Mouse (Mus musculus): ENCODE data around the gene Ncdn. TPM values are rescaled to one million over a fixed set of nuclear protein-coding genes. Genes with fewer than 3 reads are reported as not detected.

Ncdn gene
- polyA plus RNA-seq, 1 experiment, result 10.2 TPM

DNA sequence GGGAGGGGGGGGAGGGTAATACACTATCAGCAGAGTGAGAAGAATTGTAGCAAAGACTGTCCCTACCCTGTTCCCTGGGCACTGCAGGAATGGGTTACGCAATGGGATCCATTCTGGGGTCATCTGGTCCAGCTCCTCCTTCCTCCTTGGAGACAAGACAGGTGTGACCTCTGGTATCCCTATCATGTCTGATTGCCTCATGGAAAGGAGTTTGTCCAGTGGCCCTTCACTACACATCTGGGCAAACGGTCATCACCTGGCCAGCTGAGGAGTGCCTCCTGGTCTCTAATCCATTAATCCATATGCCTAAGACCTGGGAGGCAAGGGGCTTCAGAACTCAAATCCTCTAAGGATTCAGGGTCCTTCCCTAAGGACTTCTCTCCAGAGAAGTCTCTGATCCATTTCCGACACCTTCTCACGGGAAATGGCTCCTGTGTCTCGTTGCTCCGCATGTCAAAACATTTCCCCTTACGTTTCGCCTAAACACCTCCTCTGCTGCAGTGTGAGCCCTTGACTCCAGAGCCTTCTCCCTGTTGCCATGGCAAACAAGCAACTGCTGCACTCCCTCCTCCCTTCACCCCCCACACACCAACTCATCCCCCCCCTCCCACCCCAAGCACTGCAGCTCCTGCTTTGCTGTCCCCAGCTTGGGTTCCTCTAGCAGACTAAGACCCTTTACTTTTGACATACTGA, 2.2 kb downstream of the Ncdn start:
- Histone ChIP-seq H3K9ac (ENCODE audit: low read depth, poor library complexity, severe bottlenecking) (no peak overlapping the region), H3K4me1 (ENCODE audit: control insufficient read depth, insufficient read depth, low read length) (peaks cover 2% of the 10 kb centered on the region), H3K9me3 (replicated peaks; ENCODE audit: control insufficient read depth, insufficient read depth, low read length, poor library complexity, severe bottlenecking) (no peaks in the 10 kb centered on the region), H3K36me3 (ENCODE audit: control insufficient read depth, insufficient read depth, low read length, poor library complexity, severe bottlenecking) (no peaks in the 10 kb centered on the region; the same call in 1 of the 2 replicates), H3K27me3 (ENCODE audit: control insufficient read depth, insufficient read depth, low read length, poor library complexity, severe bottlenecking) (no peaks in the 10 kb centered on the region), H3K4me3 (ENCODE audit: low read depth, low read length) (no peak overlapping the region), H3K27ac (ENCODE audit: insufficient read depth, low read length) (no peak overlapping the region)
- no peak for TF ChIP-seq POLR2A (IDR thresholded peaks at IDR 0.05; ENCODE audit: insufficient read depth, low read length)

DNA sequence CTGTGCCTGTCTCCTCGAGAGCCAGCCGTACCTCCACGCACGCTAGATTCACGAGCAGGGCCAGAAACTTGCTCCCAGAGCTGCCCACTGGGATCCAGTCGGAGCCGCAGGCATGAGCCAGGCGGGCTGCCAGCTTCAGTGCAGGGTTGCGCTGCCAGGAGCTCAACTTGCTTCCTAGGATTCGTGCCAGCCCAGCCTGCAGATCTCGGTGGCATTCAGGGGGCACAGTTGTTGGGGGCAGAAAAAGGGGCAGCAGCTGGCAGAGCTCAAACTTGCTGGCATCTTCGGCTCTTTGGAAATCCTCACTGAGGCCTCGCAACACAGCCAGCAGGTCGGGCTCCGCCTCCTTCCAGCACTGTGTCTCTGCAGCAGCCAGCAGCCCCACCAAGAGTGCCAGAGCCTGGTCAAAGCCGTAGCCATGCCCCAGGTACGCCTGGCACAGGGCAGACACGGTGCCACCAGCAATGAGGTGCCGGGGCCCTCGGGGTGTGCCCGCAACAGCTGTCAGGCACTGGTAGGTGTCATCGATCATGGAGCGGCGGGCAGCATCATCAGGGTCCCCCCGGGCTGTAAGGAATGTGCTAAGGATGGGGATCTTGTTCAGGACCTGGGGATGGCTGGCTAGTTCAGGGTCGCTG, 3.1 kb downstream of the Ncdn start:
- no peak for TF ChIP-seq POLR2A (IDR thresholded peaks at IDR 0.05; ENCODE audit: insufficient read depth, low read length)
- TF ChIP-seq EP300 (IDR thresholded peaks at IDR 0.05; ENCODE audit: insufficient read depth, low read depth, low read length), result no peak
- TF ChIP-seq CTCF (IDR thresholded peaks at IDR 0.05; ENCODE audit: low read depth, low read length), result no peak
- no peaks in the 10 kb centered on the region; the same call in 1 of the 2 replicates for H3K36me3 ChIP-seq (ENCODE audit: control insufficient read depth, insufficient read depth, low read length, poor library complexity, severe bottlenecking)
- H3K9ac ChIP-seq (ENCODE audit: low read depth, poor library complexity, severe bottlenecking), result no peak overlapping the region
- H3K4me1 ChIP-seq (ENCODE audit: control insufficient read depth, insufficient read depth, low read length), result peaks cover 2% of the 10 kb centered on the region
- H3K9me3 ChIP-seq (replicated peaks; ENCODE audit: control insufficient read depth, insufficient read depth, low read length, poor library complexity, severe bottlenecking), result no peaks in the 10 kb centered on the region
- no peaks in the 10 kb centered on the region for H3K27me3 ChIP-seq (ENCODE audit: control insufficient read depth, insufficient read depth, low read length, poor library complexity, severe bottlenecking)
- no peak overlapping the region for H3K4me3 ChIP-seq (ENCODE audit: low read depth, low read length)
- no peak overlapping the region for H3K27ac ChIP-seq (ENCODE audit: insufficient read depth, low read length)

DNA sequence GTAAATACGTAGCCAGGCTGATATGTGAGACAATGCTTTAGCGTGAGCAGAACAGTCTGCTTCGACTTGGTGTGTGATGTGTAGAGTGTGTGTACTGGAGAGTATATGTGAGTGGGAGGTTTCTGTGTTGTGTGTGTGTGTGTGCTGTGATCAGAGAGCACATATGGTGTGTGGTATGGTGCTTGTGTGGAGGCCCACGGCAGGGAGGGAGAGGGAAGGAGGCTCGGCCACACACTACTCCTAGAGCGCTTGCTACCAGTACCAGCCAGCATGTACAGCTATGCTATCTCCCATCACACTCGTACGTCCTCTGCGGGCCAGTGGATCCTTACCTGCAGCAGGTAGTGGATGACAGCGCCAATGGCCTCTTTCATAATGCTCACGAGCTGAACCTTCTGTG, 3.7 kb downstream of the Ncdn start:
- TF ChIP-seq EP300 (IDR thresholded peaks at IDR 0.05; ENCODE audit: insufficient read depth, low read depth, low read length), result no peak
- no peak for TF ChIP-seq POLR2A (IDR thresholded peaks at IDR 0.05; ENCODE audit: insufficient read depth, low read length)
- no peak for TF ChIP-seq CTCF (IDR thresholded peaks at IDR 0.05; ENCODE audit: low read depth, low read length)
- Histone ChIP-seq H3K9ac (ENCODE audit: low read depth, poor library complexity, severe bottlenecking) (no peak overlapping the region), H3K4me1 (ENCODE audit: control insufficient read depth, insufficient read depth, low read length) (peaks cover 2% of the 10 kb centered on the region)

DNA sequence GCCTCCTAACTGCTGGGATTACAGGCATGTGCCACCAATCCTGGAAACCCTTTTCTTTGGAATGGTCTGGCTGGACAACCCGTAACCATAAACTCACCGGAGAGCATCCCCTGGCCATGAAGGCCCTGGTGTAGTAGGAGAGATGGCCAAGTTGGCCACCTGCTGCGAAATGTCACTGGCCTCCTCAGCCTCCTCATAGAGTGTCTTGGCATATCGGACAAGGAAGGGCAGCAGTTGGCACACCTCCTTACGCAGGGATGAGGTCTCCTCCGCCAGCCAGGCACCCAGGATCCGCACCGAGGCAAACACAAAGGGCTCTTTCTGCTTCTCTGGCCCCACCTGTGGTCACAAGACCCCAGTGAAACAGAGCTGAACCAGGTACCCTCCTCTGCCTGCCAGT, 4.9 kb downstream of the Ncdn start:
- Histone ChIP-seq H3K4me3 (ENCODE audit: low read depth, low read length) (no peak overlapping the region), H3K36me3 (ENCODE audit: control insufficient read depth, insufficient read depth, low read length, poor library complexity, severe bottlenecking) (no peaks in the 10 kb centered on the region; the same call in 1 of the 2 replicates), H3K27ac (ENCODE audit: insufficient read depth, low read length) (no peak overlapping the region), H3K27me3 (ENCODE audit: control insufficient read depth, insufficient read depth, low read length, poor library complexity, severe bottlenecking) (no peaks in the 10 kb centered on the region), H3K4me1 (ENCODE audit: control insufficient read depth, insufficient read depth, low read length) (peaks cover 2% of the 10 kb centered on the region), H3K9me3 (replicated peaks; ENCODE audit: control insufficient read depth, insufficient read depth, low read length, poor library complexity, severe bottlenecking) (no peaks in the 10 kb centered on the region), H3K9ac (ENCODE audit: low read depth, poor library complexity, severe bottlenecking) (no peak overlapping the region)
- TF ChIP-seq POLR2A (IDR thresholded peaks at IDR 0.05; ENCODE audit: insufficient read depth, low read length) (no peak), CTCF (IDR thresholded peaks at IDR 0.05; ENCODE audit: low read depth, low read length) (no peak)

More for the DNA sequence above, 3.7 kb downstream of the Ncdn start:
- H3K27me3 ChIP-seq (ENCODE audit: control insufficient read depth, insufficient read depth, low read length, poor library complexity, severe bottlenecking), result no peaks in the 10 kb centered on the region
- no peak overlapping the region for H3K27ac ChIP-seq (ENCODE audit: insufficient read depth, low read length)
- H3K9me3 ChIP-seq (replicated peaks; ENCODE audit: control insufficient read depth, insufficient read depth, low read length, poor library complexity, severe bottlenecking), result no peaks in the 10 kb centered on the region
- no peak overlapping the region for H3K4me3 ChIP-seq (ENCODE audit: low read depth, low read length)
- H3K36me3 ChIP-seq (ENCODE audit: control insufficient read depth, insufficient read depth, low read length, poor library complexity, severe bottlenecking), result no peaks in the 10 kb centered on the region; the same call in 1 of the 2 replicates

DNA sequence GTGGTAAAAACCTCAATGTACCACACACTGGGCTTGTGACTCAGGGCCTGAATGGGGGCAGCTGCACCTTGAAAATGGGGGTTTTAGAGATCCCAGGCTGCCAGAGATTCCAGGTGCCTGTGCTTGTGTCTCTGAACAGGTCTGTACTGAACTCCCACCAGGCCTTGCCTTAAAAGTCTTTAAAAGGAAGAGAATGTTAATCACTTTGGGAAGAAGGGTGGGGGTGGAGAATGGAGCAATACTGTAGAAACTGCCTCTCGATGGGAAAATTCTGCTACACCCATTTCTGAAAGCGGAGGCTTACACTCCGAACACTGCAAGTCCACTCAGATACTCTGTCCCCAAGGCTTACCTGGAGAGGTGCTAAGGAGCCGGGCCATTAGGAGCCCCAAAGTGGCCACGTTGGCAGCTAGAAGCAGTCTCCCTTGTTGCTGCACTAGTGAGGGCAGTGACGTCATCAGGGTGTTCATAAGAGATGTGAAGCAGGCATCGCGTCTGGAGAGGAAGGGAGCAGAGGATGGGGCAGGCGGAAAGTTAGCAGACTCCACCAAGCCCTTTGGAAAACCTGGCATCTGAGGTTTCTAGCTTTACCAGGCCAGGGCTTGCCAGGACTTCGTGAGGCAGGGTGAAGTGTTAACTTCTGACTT, 6.9 kb downstream of the Ncdn start:
- Histone ChIP-seq H3K27me3 (ENCODE audit: control insufficient read depth, insufficient read depth, low read length, poor library complexity, severe bottlenecking) (no peaks in the 10 kb centered on the region), H3K9me3 (replicated peaks; ENCODE audit: control insufficient read depth, insufficient read depth, low read length, poor library complexity, severe bottlenecking) (no peaks in the 10 kb centered on the region), H3K36me3 (ENCODE audit: control insufficient read depth, insufficient read depth, low read length, poor library complexity, severe bottlenecking) (no peaks in the 10 kb centered on the region; the same call in 1 of the 2 replicates), H3K27ac (ENCODE audit: insufficient read depth, low read length) (no peak overlapping the region), H3K4me3 (ENCODE audit: low read depth, low read length) (no peak overlapping the region), H3K4me1 (ENCODE audit: control insufficient read depth, insufficient read depth, low read length) (no peaks in the 10 kb centered on the region), H3K9ac (ENCODE audit: low read depth, poor library complexity, severe bottlenecking) (no peak overlapping the region)
- TF ChIP-seq EP300 (IDR thresholded peaks at IDR 0.05; ENCODE audit: insufficient read depth, low read depth, low read length) (no peak), POLR2A (IDR thresholded peaks at IDR 0.05; ENCODE audit: insufficient read depth, low read length) (no peak), CTCF (IDR thresholded peaks at IDR 0.05; ENCODE audit: low read depth, low read length) (no peak)

Measured in ES-Bruce4 (cell line).